Mouse (Mus musculus) olfactory bulb, adult 2 months (tissue): ENCODE measurements around the gene Fndc1. TPM values are rescaled to one million over a fixed set of nuclear protein-coding genes. Genes with fewer than 3 reads are reported as not detected.

ENCODE experiments used
- H3K27ac ChIP-seq: fragments of 200-500 bp; 2 replicates; pipeline ENCODE4 v1.5.1; 2012; ENCODE audit warnings: low read depth, low read length; ENCODE audit not compliant: insufficient read depth
- H3K4me1 ChIP-seq: fragments of 200-500 bp; 2 replicates; pipeline ENCODE4 v1.6.1; 2012; ENCODE audit warnings: low read length; ENCODE audit not compliant: control insufficient read depth, insufficient read depth
- H3K4me3 ChIP-seq: fragments of 200-500 bp; 2 replicates; pipeline ENCODE4 v1.5.1; 2012; ENCODE audit warnings: mild to moderate bottlenecking, low read depth, low read length, moderate library complexity; ENCODE audit not compliant: insufficient read depth
- CTCF ChIP-seq: fragments of 200-500 bp; IDR thresholded peaks from 2 replicates; pipeline ENCODE4 v1.5.1; 2012; ENCODE audit warnings: low read depth, mild to moderate bottlenecking, low read length, moderate library complexity; ENCODE audit not compliant: insufficient read depth
- POLR2A ChIP-seq: fragments of 200-500 bp; IDR thresholded peaks from 2 replicates; pipeline ENCODE4 v1.6.1; 2012; ENCODE audit warnings: mild to moderate bottlenecking, low read depth, low read length, moderate library complexity; ENCODE audit not compliant: insufficient read depth
- WGBS: fragments of 180-500 bp; shearing (Covaris S2); methylation state at CpG from one replicate; pipeline ENCODE4 v1.1.7; 2018; 5-methylcytosine and 5-hydroxymethylcytosine counted together
- polyA plus RNA-seq: library from polyadenylated mRNA; stranded (reverse); fragments of >200 nt; gene quantifications from 2 replicates; pipeline ENCODE4 v1.2.4, GENCODE M21; 2012; ENCODE audit warnings: low replicate concordance; ENCODE audit not compliant: missing spikeins, insufficient read depth, insufficient read length

Gene Fndc1
- polyA plus RNA-seq, 1 experiment: not detected

- no peak for TF ChIP-seq CTCF
- no peak for TF ChIP-seq POLR2A
- no peak overlapping the region for H3K4me3 ChIP-seq
- WGBS: 88% methylated on average over 8 of the region's 8 CpGs
- peaks cover 2% of the 10 kb centered on the region; the same call in 1 of the 2 replicates for H3K4me1 ChIP-seq
- H3K27ac ChIP-seq: no peak overlapping the region
Measured at GRCm38 (mm10) chr17:7795584-7795983, 31.5 kb downstream of the Fndc1 start.

GRCm38 (mm10) chr17:7795168-7795567 lies 31.9 kb downstream of the Fndc1 start:
- 95% methylated on average over 2 of the region's 2 CpGs for WGBS

GRCm38 (mm10) chr17:7794093-7794492 lies 33.0 kb downstream of the Fndc1 start:
- peaks cover 2% of the 10 kb centered on the region; the same call in 1 of the 2 replicates for H3K4me1 ChIP-seq
- no peak overlapping the region for H3K4me3 ChIP-seq
- 74% methylated on average over 6 of the region's 6 CpGs for WGBS
- no peak overlapping the region for H3K27ac ChIP-seq
- TF ChIP-seq CTCF (no peak), POLR2A (no peak)

More at GRCm38 (mm10) chr17:7795168-7795567, 31.9 kb downstream of the Fndc1 start:
- Histone ChIP-seq H3K27ac (no peak overlapping the region), H3K4me3 (no peak overlapping the region), H3K4me1 (peaks cover 2% of the 10 kb centered on the region; the same call in 1 of the 2 replicates)
- TF ChIP-seq POLR2A: no peak

- H3K27ac ChIP-seq: no peak overlapping the region
- H3K4me1 ChIP-seq: no peaks in the 10 kb centered on the region
- 59% methylated on average over 3 of the region's 3 CpGs for WGBS
- TF ChIP-seq CTCF: no peak
- no peak for TF ChIP-seq POLR2A
- no peak overlapping the region for H3K4me3 ChIP-seq
Measured at GRCm38 (mm10) chr17:7790512-7790911, 36.6 kb downstream of the Fndc1 start.

- Histone ChIP-seq H3K27ac (no peak overlapping the region), H3K4me1 (peaks cover 4% of the 10 kb centered on the region; the same call in 1 of the 2 replicates), H3K4me3 (no peak overlapping the region)
- TF ChIP-seq POLR2A (no peak), CTCF (no peak)
- 88% methylated on average over 3 of the region's 3 CpGs for WGBS
Measured at GRCm38 (mm10) chr17:7774101-7774500, 53.0 kb downstream of the Fndc1 start.

GRCm38 (mm10) chr17:7759786-7760185 lies 67.3 kb downstream of the Fndc1 start:
- no peaks in the 10 kb centered on the region for H3K4me1 ChIP-seq
- no peak overlapping the region for H3K27ac ChIP-seq
- H3K4me3 ChIP-seq: no peak overlapping the region
- TF ChIP-seq CTCF (no peak), POLR2A (no peak)
- WGBS: 64% methylated on average over 4 of the region's 4 CpGs

GRCm38 (mm10) chr17:7755001-7755400 lies 72.1 kb downstream of the Fndc1 start:
- TF ChIP-seq CTCF (no peak), POLR2A (no peak)
- Histone ChIP-seq H3K4me1 (no peaks in the 10 kb centered on the region), H3K4me3 (no peak overlapping the region), H3K27ac (no peak overlapping the region)
- WGBS: 65% methylated on average over 11 of the region's 11 CpGs

- no peaks in the 10 kb centered on the region for H3K4me1 ChIP-seq
- WGBS: 65% methylated on average over 7 of the region's 7 CpGs
- no peak for TF ChIP-seq POLR2A
- TF ChIP-seq CTCF: no peak
Measured at GRCm38 (mm10) chr17:7753383-7753782, 73.7 kb downstream of the Fndc1 start.

GRCm38 (mm10) chr17:7749051-7749815 lies 77.9 kb downstream of the Fndc1 start:
- Histone ChIP-seq H3K4me1 (no peaks in the 10 kb centered on the region), H3K4me3 (no peak overlapping the region), H3K27ac (no peak overlapping the region)
- WGBS: 81% methylated on average over 4 of the region's 4 CpGs
- no peak for TF ChIP-seq POLR2A

More at GRCm38 (mm10) chr17:7753383-7753782, 73.7 kb downstream of the Fndc1 start:
- H3K4me3 ChIP-seq: no peak overlapping the region
- no peak overlapping the region for H3K27ac ChIP-seq
